In genomic region chr14:20673735-20674063, GRCm38 (mm10) we compare ENCODE assay signal across 9 mouse cellular contexts. TPM values are rescaled to one million over a fixed set of nuclear protein-coding genes. Genes with fewer than 3 reads are reported as not detected.
A peak's percentile ranks its signal among the peaks of the same experiment; 100 is the strongest.
DNase-seq lines count a peak whose midpoint lies in the region; ATAC-seq and TF ChIP-seq lines count a peak whose summit lies in the region.
"Had no signal": no experiment of that assay in that cellular context is flagged by ENCODE, and none has a peak within 500 bp of the region (broad histone marks: within the 10 kb centered on the region; RNA-seq: fewer than 3 reads in every experiment).

No protein-coding gene starts in this region.

- no peak for ATAC-seq in embryonic facial prominence, embryonic 13.5 days (ENCODE audit: insufficient number of reproducible peaks, insufficient read depth, low FRiP score, low TSS enrichment, low read depth)
- peak; percentile 70 for ATAC-seq in hindbrain, postnatal 0 days
- ATAC-seq in liver, embryonic 11.5 days (replicated peaks; ENCODE audit: low FRiP score), result peak; percentile 72
- peak; percentile 84 for ATAC-seq in neural tube, embryonic 15.5 days (ENCODE audit: low FRiP score)

- in situ Hi-C loops in ES-E14 (cut with MboI; ENCODE audit: low sequenced_read_pairs in 2 of 2, unreplicated experiment in 2 of 2), result no loop called here

- H3K27me3 ChIP-seq in embryonic facial prominence, embryonic 13.5 days, result peaks cover 19% of the 10 kb centered on the region
- H3K27me3 ChIP-seq in hindbrain, postnatal 0 days (ENCODE audit: insufficient read depth, low read length), result no peaks in the 10 kb centered on the region
- H3K27me3 ChIP-seq in liver, embryonic 11.5 days (replicated peaks; ENCODE audit: control insufficient read depth, insufficient read depth, low read length), result 0 out of 2 replicates have a peak, but pooled peaks cover 3% of the 10 kb centered on the region
- peaks cover 16% of the 10 kb centered on the region for H3K27me3 ChIP-seq in neural tube, embryonic 15.5 days (replicated peaks)

- H3K4me2 ChIP-seq in embryonic facial prominence, embryonic 13.5 days, result peak overlapping the region; percentile 80
- peak overlapping the region; percentile 67 for H3K4me2 ChIP-seq in hindbrain, postnatal 0 days (ENCODE audit: low read depth, low read length)
- H3K4me2 ChIP-seq in liver, embryonic 11.5 days, result peak overlapping the region; percentile 85
- peak overlapping the region; percentile 87 for H3K4me2 ChIP-seq in neural tube, embryonic 15.5 days

- WGBS in embryonic facial prominence, embryonic 13.5 days, result 11% methylated on average over 13 of the region's 13 CpGs
- 12% methylated on average over 13 of the region's 13 CpGs for WGBS in hindbrain, postnatal 0 days
- WGBS in liver, embryonic 11.5 days, result 9% methylated on average over 13 of the region's 13 CpGs
- WGBS in neural tube, embryonic 15.5 days, result 12% methylated on average over 13 of the region's 13 CpGs

- H3K36me3 ChIP-seq in ES-E14 (ENCODE audit: control insufficient read depth, insufficient read depth, low read length, poor library complexity, severe bottlenecking), result peaks cover 14% of the 10 kb centered on the region
- peaks cover 29% of the 10 kb centered on the region for H3K36me3 ChIP-seq in embryonic facial prominence, embryonic 13.5 days
- H3K36me3 ChIP-seq in hindbrain, postnatal 0 days (ENCODE audit: insufficient read depth, low read length), result peaks cover 13% of the 10 kb centered on the region; the same call in 1 of the 2 replicates
- H3K36me3 ChIP-seq in liver, embryonic 11.5 days (ENCODE audit: control insufficient read depth, insufficient read depth, low read length), result peaks cover 26% of the 10 kb centered on the region; the same call in 1 of the 2 replicates
- H3K36me3 ChIP-seq in neural tube, embryonic 15.5 days, result peaks cover 29% of the 10 kb centered on the region

- H3K27ac ChIP-seq in ES-E14 (ENCODE audit: insufficient read depth, low read depth, low read length, poor library complexity, severe bottlenecking), result peak overlapping the region; percentile 63; the same call in 1 of the 2 replicates
- peak overlapping the region; percentile 95 for H3K27ac ChIP-seq in embryonic facial prominence, embryonic 13.5 days
- H3K27ac ChIP-seq in hindbrain, postnatal 0 days, result peak overlapping the region; percentile 70; the same call in 1 of the 2 replicates
- peak overlapping the region; percentile 92 for H3K27ac ChIP-seq in liver, embryonic 11.5 days (ENCODE audit: low read depth, low read length)
- H3K27ac ChIP-seq in neural tube, embryonic 15.5 days (replicated peaks), result peak overlapping the region; percentile 91

- peak; percentile 53 for DNase-seq in layer of hippocampus, adult 9-10 months (ENCODE audit: low spot score)
- DNase-seq in layer of hippocampus, adult 9-11 months, result no peak
- DNase-seq in ES-E14 (ENCODE audit: low read depth, low spot score), result no peak
- no peak for DNase-seq in hindbrain, postnatal 0 days (ENCODE audit: low spot score)
- peak; percentile 56 for DNase-seq in liver, embryonic 11.5 days (ENCODE audit: low spot score)
- DNase-seq in retina, postnatal 1 day, result no peak

- no peak for TF ChIP-seq CTCF in hindbrain, postnatal 0 days (IDR thresholded peaks at IDR 0.05; ENCODE audit: low read depth)

- H3K4me1 ChIP-seq in ES-E14 (ENCODE audit: control insufficient read depth in 2 of 2, insufficient read depth in 2 of 2, low read length in 2 of 2, poor library complexity in 1 of 2), result 0 out of 4 replicates have a peak, but pooled peaks cover 0 to 2% of the 10 kb centered on the region in 2 experiments
- H3K4me1 ChIP-seq in embryonic facial prominence, embryonic 13.5 days, result peaks cover 12% of the 10 kb centered on the region
- H3K4me1 ChIP-seq in hindbrain, postnatal 0 days (ENCODE audit: insufficient read depth, low read length), result peaks cover 5% of the 10 kb centered on the region; the same call in 1 of the 2 replicates
- H3K4me1 ChIP-seq in liver, embryonic 11.5 days (replicated peaks; ENCODE audit: control insufficient read depth, insufficient read depth, low read length), result peaks cover 7% of the 10 kb centered on the region
- peaks cover 28% of the 10 kb centered on the region for H3K4me1 ChIP-seq in neural tube, embryonic 15.5 days

- peak overlapping the region; percentile 59 for H3K9ac ChIP-seq in ES-E14 (ENCODE audit: insufficient read depth, low read depth, low read length, poor library complexity, severe bottlenecking)
- peak overlapping the region; percentile 61; the same call in 1 of the 2 replicates for H3K9ac ChIP-seq in embryonic facial prominence, embryonic 13.5 days
- H3K9ac ChIP-seq in hindbrain, postnatal 0 days (replicated peaks; ENCODE audit: low read length), result 0 out of 2 replicates have a peak overlapping the region, but pooled peaks have one; percentile 38
- peak overlapping the region; percentile 53 for H3K9ac ChIP-seq in liver, embryonic 11.5 days (ENCODE audit: low read depth, low read length)
- peak overlapping the region; percentile 47 for H3K9ac ChIP-seq in neural tube, embryonic 15.5 days (replicated peaks)

- no peaks in the 10 kb centered on the region for H3K9me3 ChIP-seq in ES-E14 (ENCODE audit: control insufficient read depth, insufficient read depth, low read depth, low read length)
- no peaks in the 10 kb centered on the region for H3K9me3 ChIP-seq in embryonic facial prominence, embryonic 13.5 days
- H3K9me3 ChIP-seq in hindbrain, postnatal 0 days (ENCODE audit: low read length), result no peaks in the 10 kb centered on the region
- no peaks in the 10 kb centered on the region; the same call in 1 of the 2 replicates for H3K9me3 ChIP-seq in liver, embryonic 11.5 days (ENCODE audit: control insufficient read depth, low read length)
- H3K9me3 ChIP-seq in neural tube, embryonic 15.5 days (replicated peaks), result no peaks in the 10 kb centered on the region

- H3K4me3 ChIP-seq in ES-E14 (ENCODE audit: insufficient read depth in 1 of 2, low read depth in 1 of 2, low read length in 2 of 2, poor library complexity in 1 of 2, severe bottlenecking in 1 of 2), result peak overlapping the region; percentile 51 to 89
- H3K4me3 ChIP-seq in embryonic facial prominence, embryonic 13.5 days, result peak overlapping the region; percentile 85
- peak overlapping the region; percentile 90 for H3K4me3 ChIP-seq in hindbrain, postnatal 0 days (ENCODE audit: low read length)
- H3K4me3 ChIP-seq in liver, embryonic 11.5 days (ENCODE audit: low read depth, low read length), result peak overlapping the region; percentile 85
- H3K4me3 ChIP-seq in neural tube, embryonic 15.5 days (replicated peaks), result peak overlapping the region; percentile 91

TF ChIP-seq in ES-E14, 5 proteins besides CTCF, POLR2A, EP300 and RAD21:
- no peak for TF ChIP-seq MAFK (IDR thresholded peaks at IDR 0.05; ENCODE audit: insufficient read depth, low read depth, low read length)
- TF ChIP-seq CHD2 (IDR thresholded peaks at IDR 0.05; ENCODE audit: low read depth, low read length), result peak; percentile 56; the same call in 1 of the 2 replicates
- TF ChIP-seq ZNF384 (IDR thresholded peaks at IDR 0.05; ENCODE audit: low read depth, low read length), result no peak

RNA-seq across cellular contexts. Expression of gene Sec24c, which starts 0.4 kb away (rescaled TPM):
- 104 TPM in 2 replicates for total RNA-seq in ES-E14 (2012; rRNA removed)
- 90.7 and 93.3 TPM in 2 replicates for polyA plus RNA-seq in embryonic facial prominence, embryonic 13.5 days (2015; fragmentation: Nextera tagmentation; extraction: Ambion mirVana)
- 166 and 179 TPM in 2 replicates for total RNA-seq in hindbrain, postnatal 0 days (2014; rRNA removed)
- 52.5 and 58.7 TPM in 2 replicates for polyA plus RNA-seq in hindbrain, postnatal 0 days (2015; fragmentation: Nextera tagmentation; extraction: Ambion mirVana)
- polyA plus RNA-seq in liver, embryonic 11.5 days (2014; fragmentation: Nextera tagmentation; extraction: Ambion mirVana), result 85.5 and 99.0 TPM in 2 replicates
- polyA plus RNA-seq in neural tube, embryonic 15.5 days (2015; fragmentation: Nextera tagmentation; extraction: Ambion mirVana), result 84.3 and 87.4 TPM in 2 replicates

RNA-seq across cellular contexts. Expression of gene Synpo2l, which starts 5.5 kb away (rescaled TPM):
- 0.85 and 1.1 TPM in 2 replicates for total RNA-seq in ES-E14 (2012; rRNA removed)
- polyA plus RNA-seq in embryonic facial prominence, embryonic 13.5 days (2015; fragmentation: Nextera tagmentation; extraction: Ambion mirVana), result 2.3 and 3.3 TPM in 2 replicates
- 0.11 and 0.52 TPM in 2 replicates for total RNA-seq in hindbrain, postnatal 0 days (2014; rRNA removed)
- 0.20 and 0.23 TPM in 2 replicates for polyA plus RNA-seq in hindbrain, postnatal 0 days (2015; fragmentation: Nextera tagmentation; extraction: Ambion mirVana)
- 0.68 and 1.5 TPM in 2 replicates for polyA plus RNA-seq in liver, embryonic 11.5 days (2014; fragmentation: Nextera tagmentation; extraction: Ambion mirVana)
- 1.4 and 2.4 TPM in 2 replicates for polyA plus RNA-seq in neural tube, embryonic 15.5 days (2015; fragmentation: Nextera tagmentation; extraction: Ambion mirVana)

RNA-seq across cellular contexts. Expression of gene Myoz1, which starts 17.4 kb away (rescaled TPM):
- total RNA-seq in ES-E14 (2012; rRNA removed), result 0.16 TPM in 1 of 2 replicates, not detected in the other
- 0.47 and 0.62 TPM in 2 replicates for polyA plus RNA-seq in embryonic facial prominence, embryonic 13.5 days (2015; fragmentation: Nextera tagmentation; extraction: Ambion mirVana)
- 1.4 TPM in 1 of 2 replicates, not detected in the other for total RNA-seq in hindbrain, postnatal 0 days (2014; rRNA removed)
- 0.35 TPM in 1 of 2 replicates, not detected in the other for polyA plus RNA-seq in hindbrain, postnatal 0 days (2015; fragmentation: Nextera tagmentation; extraction: Ambion mirVana)
- polyA plus RNA-seq in liver, embryonic 11.5 days (2014; fragmentation: Nextera tagmentation; extraction: Ambion mirVana), result 0.23 and 0.95 TPM in 2 replicates
- polyA plus RNA-seq in neural tube, embryonic 15.5 days (2015; fragmentation: Nextera tagmentation; extraction: Ambion mirVana), result 1.1 and 2.5 TPM in 2 replicates
- total RNA-seq: layer of hippocampus, postnatal 36 days had no signal

RNA-seq across cellular contexts. Expression of gene Fut11, which starts 21.1 kb away (rescaled TPM):
- total RNA-seq in ES-E14 (2012; rRNA removed), result 5.0 and 6.1 TPM in 2 replicates
- polyA plus RNA-seq in embryonic facial prominence, embryonic 13.5 days (2015; fragmentation: Nextera tagmentation; extraction: Ambion mirVana), result 25.1 and 26.2 TPM in 2 replicates
- 18.0 and 19.2 TPM in 2 replicates for total RNA-seq in hindbrain, postnatal 0 days (2014; rRNA removed)
- polyA plus RNA-seq in hindbrain, postnatal 0 days (2015; fragmentation: Nextera tagmentation; extraction: Ambion mirVana), result 24.5 and 26.2 TPM in 2 replicates
- polyA plus RNA-seq in liver, embryonic 11.5 days (2014; fragmentation: Nextera tagmentation; extraction: Ambion mirVana), result 14.2 and 14.9 TPM in 2 replicates
- polyA plus RNA-seq in neural tube, embryonic 15.5 days (2015; fragmentation: Nextera tagmentation; extraction: Ambion mirVana), result 30.0 and 31.5 TPM in 2 replicates

RNA-seq across cellular contexts. Expression of gene Chchd1, which starts 29.1 kb away (rescaled TPM):
- 136 and 137 TPM in 2 replicates for total RNA-seq in ES-E14 (2012; rRNA removed)
- 193 and 219 TPM in 2 replicates for polyA plus RNA-seq in embryonic facial prominence, embryonic 13.5 days (2015; fragmentation: Nextera tagmentation; extraction: Ambion mirVana)
- total RNA-seq in hindbrain, postnatal 0 days (2014; rRNA removed), result 122 and 147 TPM in 2 replicates
- polyA plus RNA-seq in hindbrain, postnatal 0 days (2015; fragmentation: Nextera tagmentation; extraction: Ambion mirVana), result 188 and 193 TPM in 2 replicates
- polyA plus RNA-seq in liver, embryonic 11.5 days (2014; fragmentation: Nextera tagmentation; extraction: Ambion mirVana), result 247 and 250 TPM in 2 replicates
- polyA plus RNA-seq in neural tube, embryonic 15.5 days (2015; fragmentation: Nextera tagmentation; extraction: Ambion mirVana), result 173 and 194 TPM in 2 replicates

Comparison
In these comparisons a context has a peak if more than half of its experiments do, and no peak if none do; other contexts are left out.
1. DNase-seq: peak in layer of hippocampus, adult 9-10 months (single experiment) and liver, embryonic 11.5 days (single experiment); none in layer of hippocampus, adult 9-11 months (single experiment), ES-E14 (single experiment), hindbrain, postnatal 0 days (single experiment) and retina, postnatal 1 day (single experiment).
2. Peak in every context shown above with its lines, with median percentiles within 50 percentile points of each other: H3K27ac ChIP-seq, H3K4me3 ChIP-seq, H3K9ac ChIP-seq and H3K4me2 ChIP-seq.